Mouse (Mus musculus): ENCODE measurements at regions not wholly inside any gene's neighbourhood (a gene's known extent, or its start where the extent isn't known, plus 50 kb on each side); places are given as distances from the start of the nearest gene placed in this dataset.

GRCm38 (mm10) chr13:116002391-116002899 is 307.0 kb downstream of the Isl1 start:
- H3K27ac ChIP-seq (replicated peaks in 1 of 2; ENCODE audit: control insufficient read depth in 1 of 2, insufficient read depth in 1 of 2, low read depth in 2 of 2, low read length in 2 of 2), result no peak overlapping the region
- no peaks in the 10 kb centered on the region for H3K4me1 ChIP-seq (ENCODE audit: control insufficient read depth in 2 of 2, insufficient read depth in 2 of 2, low read length in 2 of 2)
- H3K9ac ChIP-seq (ENCODE audit: low read length), result no peak overlapping the region
- no peak overlapping the region for H3K4me3 ChIP-seq (ENCODE audit: control insufficient read depth in 1 of 2, insufficient read depth in 1 of 2, low read depth in 1 of 2, low read length in 2 of 2)
- no peak for ATAC-seq (ENCODE audit: insufficient number of reproducible peaks, insufficient read depth, low FRiP score, low read depth)
- no peaks in the 10 kb centered on the region for H3K36me3 ChIP-seq (ENCODE audit: control insufficient read depth, insufficient read depth, low read length)
- WGBS, result 32% methylated on average over 4 of the region's 4 CpGs
- H3K4me2 ChIP-seq (ENCODE audit: low read length), result no peak overlapping the region
- H3K27me3 ChIP-seq (ENCODE audit: control insufficient read depth, insufficient read depth, low read length), result no peaks in the 10 kb centered on the region
- no peaks in the 10 kb centered on the region for H3K9me3 ChIP-seq (ENCODE audit: control insufficient read depth, low read length)

- ATAC-seq (ENCODE audit: insufficient number of reproducible peaks, insufficient read depth, low FRiP score, low read depth), result no peak
- Histone ChIP-seq H3K36me3 (ENCODE audit: control insufficient read depth, insufficient read depth, low read length) (no peaks in the 10 kb centered on the region), H3K4me3 (ENCODE audit: control insufficient read depth in 1 of 2, insufficient read depth in 1 of 2, low read depth in 1 of 2, low read length in 2 of 2) (no peak overlapping the region), H3K9ac (ENCODE audit: low read length) (no peak overlapping the region), H3K27me3 (ENCODE audit: control insufficient read depth, insufficient read depth, low read length) (no peaks in the 10 kb centered on the region), H3K9me3 (ENCODE audit: control insufficient read depth, low read length) (no peaks in the 10 kb centered on the region), H3K4me1 (ENCODE audit: control insufficient read depth in 2 of 2, insufficient read depth in 2 of 2, low read length in 2 of 2) (no peaks in the 10 kb centered on the region), H3K4me2 (ENCODE audit: low read length) (no peak overlapping the region), H3K27ac (replicated peaks in 1 of 2; ENCODE audit: control insufficient read depth in 1 of 2, insufficient read depth in 1 of 2, low read depth in 2 of 2, low read length in 2 of 2) (no peak overlapping the region)
- WGBS, result 53% methylated on average over 3 of the region's 3 CpGs
These were observed 318.9 kb downstream of the Isl1 start for GRCm38 (mm10) chr13:115990591-115990990.

GRCm38 (mm10) chr13:115989091-115989490 is 320.4 kb downstream of the Isl1 start:
- Histone ChIP-seq H3K9me3 (ENCODE audit: control insufficient read depth, low read length) (no peaks in the 10 kb centered on the region), H3K36me3 (ENCODE audit: control insufficient read depth, insufficient read depth, low read length) (no peaks in the 10 kb centered on the region), H3K4me2 (ENCODE audit: low read length) (no peak overlapping the region), H3K27ac (replicated peaks in 1 of 2; ENCODE audit: control insufficient read depth in 1 of 2, insufficient read depth in 1 of 2, low read depth in 2 of 2, low read length in 2 of 2) (no peak overlapping the region), H3K9ac (ENCODE audit: low read length) (no peak overlapping the region), H3K4me3 (ENCODE audit: control insufficient read depth in 1 of 2, insufficient read depth in 1 of 2, low read depth in 1 of 2, low read length in 2 of 2) (no peak overlapping the region), H3K4me1 (ENCODE audit: control insufficient read depth in 2 of 2, insufficient read depth in 2 of 2, low read length in 2 of 2) (no peaks in the 10 kb centered on the region), H3K27me3 (ENCODE audit: control insufficient read depth, insufficient read depth, low read length) (no peaks in the 10 kb centered on the region)
- ATAC-seq (ENCODE audit: insufficient number of reproducible peaks, insufficient read depth, low FRiP score, low read depth), result no peak

GRCm38 (mm10) chr13:115986282-115986681 is 323.2 kb downstream of the Isl1 start:
- no peaks in the 10 kb centered on the region for H3K9me3 ChIP-seq (ENCODE audit: control insufficient read depth, low read length)
- H3K27ac ChIP-seq (replicated peaks in 1 of 2; ENCODE audit: control insufficient read depth in 1 of 2, insufficient read depth in 1 of 2, low read depth in 2 of 2, low read length in 2 of 2), result no peak overlapping the region
- H3K27me3 ChIP-seq (ENCODE audit: control insufficient read depth, insufficient read depth, low read length), result no peaks in the 10 kb centered on the region
- H3K4me1 ChIP-seq (ENCODE audit: control insufficient read depth in 2 of 2, insufficient read depth in 2 of 2, low read length in 2 of 2), result no peaks in the 10 kb centered on the region
- no peak overlapping the region for H3K4me3 ChIP-seq (ENCODE audit: control insufficient read depth in 1 of 2, insufficient read depth in 1 of 2, low read depth in 1 of 2, low read length in 2 of 2)
- H3K4me2 ChIP-seq (ENCODE audit: low read length), result no peak overlapping the region
- no peaks in the 10 kb centered on the region for H3K36me3 ChIP-seq (ENCODE audit: control insufficient read depth, insufficient read depth, low read length)
- no peak for ATAC-seq (ENCODE audit: insufficient number of reproducible peaks, insufficient read depth, low FRiP score, low read depth)
- H3K9ac ChIP-seq (ENCODE audit: low read length), result no peak overlapping the region
- 87% methylated on average over 2 of the region's 2 CpGs for WGBS

GRCm38 (mm10) chr13:115985715-115986114 is 323.8 kb downstream of the Isl1 start:
- H3K36me3 ChIP-seq (ENCODE audit: control insufficient read depth, insufficient read depth, low read length), result no peaks in the 10 kb centered on the region
- no peak overlapping the region for H3K4me2 ChIP-seq (ENCODE audit: low read length)
- H3K27ac ChIP-seq (replicated peaks in 1 of 2; ENCODE audit: control insufficient read depth in 1 of 2, insufficient read depth in 1 of 2, low read depth in 2 of 2, low read length in 2 of 2), result no peak overlapping the region
- no peak overlapping the region for H3K4me3 ChIP-seq (ENCODE audit: control insufficient read depth in 1 of 2, insufficient read depth in 1 of 2, low read depth in 1 of 2, low read length in 2 of 2)
- no peaks in the 10 kb centered on the region for H3K9me3 ChIP-seq (ENCODE audit: control insufficient read depth, low read length)
- no peak overlapping the region for H3K9ac ChIP-seq (ENCODE audit: low read length)
- H3K27me3 ChIP-seq (ENCODE audit: control insufficient read depth, insufficient read depth, low read length), result no peaks in the 10 kb centered on the region
- H3K4me1 ChIP-seq (ENCODE audit: control insufficient read depth in 2 of 2, insufficient read depth in 2 of 2, low read length in 2 of 2), result no peaks in the 10 kb centered on the region
- 86% methylated on average over 3 of the region's 3 CpGs for WGBS
- no peak for ATAC-seq (ENCODE audit: insufficient number of reproducible peaks, insufficient read depth, low FRiP score, low read depth)

GRCm38 (mm10) chr13:115977890-115978203 is 331.6 kb downstream of the Isl1 start:
- ATAC-seq (ENCODE audit: insufficient number of reproducible peaks, insufficient read depth, low FRiP score, low read depth), result no peak
- no peak overlapping the region for H3K27ac ChIP-seq (replicated peaks in 1 of 2; ENCODE audit: control insufficient read depth in 1 of 2, insufficient read depth in 1 of 2, low read depth in 2 of 2, low read length in 2 of 2)
- no peak overlapping the region for H3K4me2 ChIP-seq (ENCODE audit: low read length)
- no peak overlapping the region for H3K9ac ChIP-seq (ENCODE audit: low read length)
- H3K4me1 ChIP-seq (ENCODE audit: control insufficient read depth in 2 of 2, insufficient read depth in 2 of 2, low read length in 2 of 2), result no peaks in the 10 kb centered on the region
- no peaks in the 10 kb centered on the region for H3K27me3 ChIP-seq (ENCODE audit: control insufficient read depth, insufficient read depth, low read length)
- H3K36me3 ChIP-seq (ENCODE audit: control insufficient read depth, insufficient read depth, low read length), result no peaks in the 10 kb centered on the region
- H3K4me3 ChIP-seq (ENCODE audit: control insufficient read depth in 1 of 2, insufficient read depth in 1 of 2, low read depth in 1 of 2, low read length in 2 of 2), result no peak overlapping the region
- H3K9me3 ChIP-seq (ENCODE audit: control insufficient read depth, low read length), result no peaks in the 10 kb centered on the region
- WGBS, result 36% methylated on average over 3 of the region's 3 CpGs

GRCm38 (mm10) chr13:115977118-115977889 is 332.2 kb downstream of the Isl1 start:
- no peaks in the 10 kb centered on the region for H3K4me1 ChIP-seq (ENCODE audit: control insufficient read depth in 2 of 2, insufficient read depth in 2 of 2, low read length in 2 of 2)
- H3K27me3 ChIP-seq (ENCODE audit: control insufficient read depth, insufficient read depth, low read length), result no peaks in the 10 kb centered on the region
- H3K36me3 ChIP-seq (ENCODE audit: control insufficient read depth, insufficient read depth, low read length), result no peaks in the 10 kb centered on the region
- WGBS, result 56% methylated on average over 7 of the region's 7 CpGs
- no peaks in the 10 kb centered on the region for H3K9me3 ChIP-seq (ENCODE audit: control insufficient read depth, low read length)
- ATAC-seq (ENCODE audit: insufficient number of reproducible peaks, insufficient read depth, low FRiP score, low read depth), result no peak
- H3K4me3 ChIP-seq (ENCODE audit: control insufficient read depth in 1 of 2, insufficient read depth in 1 of 2, low read depth in 1 of 2, low read length in 2 of 2), result no peak overlapping the region
- H3K4me2 ChIP-seq (ENCODE audit: low read length), result no peak overlapping the region
- H3K9ac ChIP-seq (ENCODE audit: low read length), result no peak overlapping the region
- H3K27ac ChIP-seq (replicated peaks in 1 of 2; ENCODE audit: control insufficient read depth in 1 of 2, insufficient read depth in 1 of 2, low read depth in 2 of 2, low read length in 2 of 2), result no peak overlapping the region

Data from heart, embryonic 14.5 days (tissue).